Mouse (Mus musculus): Measurements from ENCODE around the gene Slx4.
"Not testable (repeated sequence)": the region's sequence is repeated elsewhere in the genome, so short reads cannot be mapped to it uniquely, and the experiment has no call there.

The Slx4 gene

DNA sequence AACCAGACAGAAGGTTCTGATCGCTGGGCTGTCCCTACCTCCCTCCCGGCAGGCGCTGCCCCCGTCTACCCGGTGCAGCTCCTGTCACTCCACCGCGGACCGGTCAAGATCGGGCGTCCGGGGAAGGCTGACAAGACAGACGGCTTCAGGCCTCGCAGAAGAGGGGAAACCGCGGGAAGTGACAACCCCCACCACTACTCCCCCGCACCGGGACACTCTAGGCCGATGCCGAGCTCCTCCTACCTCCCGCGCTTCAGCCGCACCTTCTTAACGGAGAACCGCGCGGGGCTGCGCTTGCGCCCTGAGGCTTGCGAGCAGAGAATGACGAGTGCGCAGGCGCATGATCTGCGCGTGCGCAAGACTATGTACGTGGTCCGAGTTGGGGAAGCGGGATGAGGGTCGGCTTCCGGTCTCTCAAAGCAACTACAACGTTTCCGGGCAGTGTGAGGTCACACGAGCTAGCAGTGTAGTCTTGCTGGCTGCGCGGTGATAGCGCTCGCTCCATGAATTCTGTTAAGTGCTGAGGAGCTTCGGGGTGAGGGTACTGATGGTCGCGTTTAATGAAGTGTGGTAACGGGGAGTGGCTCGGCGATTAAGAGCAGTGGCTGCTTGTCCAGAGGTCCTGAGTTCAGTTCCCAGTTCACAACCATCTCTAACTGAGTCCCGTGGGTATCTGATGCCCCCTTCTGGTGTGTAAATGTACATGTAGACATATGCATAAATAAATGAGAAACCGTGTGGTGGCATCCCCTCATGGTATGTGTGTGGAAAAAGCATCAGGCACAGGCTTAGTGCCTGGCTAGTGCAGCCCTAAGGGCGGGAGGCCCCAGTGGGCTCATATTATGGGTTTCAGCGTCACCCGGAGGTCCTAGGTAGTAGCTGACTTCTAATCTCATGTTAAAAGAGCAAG is at the start of gene Slx4:
Slx4 (minus strand) TSS at position 282 of the 910 bp plus-strand sequence.
- DNase-seq (ENCODE audit: low spot score in 2 of 2) = peak; percentile 90 to 92

DNA sequence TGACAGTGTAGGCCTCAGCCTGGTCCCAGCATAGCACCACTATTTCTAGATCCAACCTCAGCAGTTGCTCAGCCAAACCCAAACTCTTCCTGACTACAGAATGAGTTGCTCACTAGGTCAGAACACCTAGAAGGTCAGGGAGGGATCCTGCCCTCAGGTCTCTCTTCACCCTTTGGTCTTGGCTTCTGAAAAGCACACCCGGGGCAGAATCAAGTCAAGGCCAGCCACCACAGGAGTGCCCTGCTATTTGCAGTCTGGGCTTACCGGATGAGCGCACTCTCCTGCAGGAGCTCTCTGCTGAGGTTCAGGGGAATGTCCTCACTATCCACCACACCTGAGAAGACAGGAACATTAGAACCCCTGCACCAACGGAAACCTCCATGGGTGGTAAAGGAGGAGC is 49.0 kb upstream of the Slx4 start:
- no peak for DNase-seq (ENCODE audit: low spot score in 2 of 2)

DNA sequence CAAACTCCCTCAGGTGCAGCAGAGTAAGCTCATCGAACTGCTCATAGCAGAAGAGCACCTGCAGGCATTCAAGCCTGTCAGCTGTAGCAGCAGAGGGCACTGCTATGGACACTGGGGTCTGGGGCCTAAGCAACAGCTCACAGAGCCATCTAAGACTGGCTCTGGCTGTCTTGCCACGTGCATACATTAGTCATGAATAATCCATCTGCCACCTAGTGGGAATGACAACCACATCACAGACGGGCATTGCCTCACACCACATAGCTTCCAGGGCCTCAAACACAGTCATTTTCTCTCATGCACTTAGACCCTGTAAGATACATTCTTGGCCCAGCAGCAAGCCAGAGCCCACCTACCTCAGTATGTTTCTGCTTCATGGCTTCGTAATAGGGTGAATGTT is 42.0 kb upstream of the Slx4 start:
- no peak for DNase-seq (ENCODE audit: low spot score in 2 of 2)

DNA sequence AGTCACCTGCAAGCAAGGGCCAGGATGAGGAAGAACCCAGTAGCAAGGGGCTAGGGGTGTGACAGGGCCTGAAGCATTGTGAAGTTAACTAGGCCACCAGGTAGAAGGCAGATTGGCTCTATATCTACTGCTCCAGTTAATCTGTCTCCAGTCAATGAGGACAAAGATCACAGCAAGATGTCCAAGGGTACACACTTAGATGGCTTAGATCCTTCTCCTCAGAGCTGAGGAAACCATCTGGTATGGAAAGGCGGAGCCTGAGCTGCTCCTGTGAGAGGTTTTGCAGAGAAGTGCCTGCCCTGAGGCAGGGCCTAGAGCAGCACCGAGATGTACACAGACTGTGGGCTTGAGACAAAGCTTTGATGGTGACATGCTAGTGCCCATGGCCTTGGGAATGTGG is 40.5 kb upstream of the Slx4 start:
- no peak for DNase-seq (ENCODE audit: low spot score in 2 of 2)

DNA sequence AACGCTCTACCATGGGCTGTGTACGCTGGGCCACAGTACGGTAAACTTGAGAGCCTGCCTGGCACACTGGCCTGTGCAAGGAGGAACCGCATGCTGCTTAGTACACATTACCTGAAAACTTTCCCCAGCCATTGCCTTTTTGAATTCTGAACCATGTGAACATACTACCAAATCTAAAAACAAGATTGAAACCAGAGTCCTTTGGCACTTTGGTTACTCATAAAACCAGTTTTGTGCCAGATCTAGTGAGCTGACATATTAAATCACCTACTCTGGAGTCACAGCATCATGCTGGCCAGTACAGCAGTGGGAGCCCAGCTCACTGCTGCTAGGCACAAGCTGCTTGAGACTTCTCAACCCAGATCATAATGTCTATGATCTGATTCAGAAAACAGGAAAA is 38.1 kb upstream of the Slx4 start:
- no peak for DNase-seq (ENCODE audit: low spot score in 2 of 2)

DNA sequence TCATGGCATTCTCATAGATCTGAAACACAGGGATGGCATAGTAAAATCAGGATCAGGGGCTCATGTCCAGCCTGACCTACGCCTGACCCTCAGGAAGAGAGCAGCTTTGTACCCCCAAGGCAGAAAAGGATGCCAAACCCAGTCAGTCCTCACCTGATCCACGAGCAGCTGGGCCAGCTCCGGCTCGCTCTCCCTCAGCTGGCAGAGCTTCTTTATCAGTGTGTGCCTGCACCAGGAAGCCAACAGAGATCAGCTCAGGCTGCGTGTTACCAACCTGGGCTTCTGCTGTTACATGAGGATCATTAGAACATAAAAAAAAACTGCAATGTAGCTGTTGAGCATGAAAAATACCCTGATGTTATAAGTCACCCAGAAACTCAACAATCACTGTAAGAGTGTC is 36.6 kb upstream of the Slx4 start:
- no peak for DNase-seq (ENCODE audit: low spot score in 2 of 2)

DNA sequence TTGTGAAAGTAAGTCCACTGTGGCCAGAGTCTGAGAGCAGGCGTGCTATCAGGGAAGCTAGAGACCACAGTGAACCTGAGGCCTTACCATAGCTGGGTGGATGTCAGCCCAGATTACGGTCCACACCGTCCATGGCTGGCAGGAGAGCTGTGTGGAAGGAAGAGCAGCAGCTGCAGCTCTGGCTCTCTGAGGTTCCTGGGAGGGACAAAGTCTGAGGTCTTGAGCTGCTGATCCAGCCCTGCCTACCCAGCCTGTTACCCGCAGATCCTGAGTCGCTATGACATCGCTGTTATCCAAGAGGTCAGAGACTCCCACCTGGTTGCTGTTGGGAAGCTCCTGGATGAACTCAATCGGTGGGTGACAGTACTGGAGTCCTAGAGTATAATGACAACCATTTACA is 34.1 kb upstream of the Slx4 start:
- DNase-seq (ENCODE audit: low spot score in 2 of 2) = no peak

DNA sequence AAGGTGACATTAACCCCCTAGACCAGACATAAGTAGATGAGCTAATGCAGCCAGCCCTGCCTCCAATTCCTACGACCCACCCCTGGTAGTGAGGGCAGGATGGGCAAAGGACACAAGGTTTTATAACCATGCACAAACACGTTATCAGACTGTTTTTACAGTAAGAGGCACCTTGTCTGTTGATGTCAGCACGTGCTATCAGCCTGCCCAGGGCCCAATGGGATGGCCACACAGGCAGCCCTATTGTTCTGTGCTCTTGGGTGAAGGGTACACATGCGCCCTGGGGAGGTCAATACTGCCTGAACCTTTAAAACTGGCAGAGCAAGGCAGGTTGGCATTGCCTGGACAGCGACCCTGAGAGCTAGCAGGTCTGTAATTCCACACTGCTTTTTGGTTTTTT is 33.2 kb upstream of the Slx4 start, which contains the start of gene Dnase1:
Dnase1 (plus strand) TSS at position 136 of the 400 bp plus-strand sequence.
- no peak for DNase-seq (ENCODE audit: low spot score in 2 of 2)

DNA sequence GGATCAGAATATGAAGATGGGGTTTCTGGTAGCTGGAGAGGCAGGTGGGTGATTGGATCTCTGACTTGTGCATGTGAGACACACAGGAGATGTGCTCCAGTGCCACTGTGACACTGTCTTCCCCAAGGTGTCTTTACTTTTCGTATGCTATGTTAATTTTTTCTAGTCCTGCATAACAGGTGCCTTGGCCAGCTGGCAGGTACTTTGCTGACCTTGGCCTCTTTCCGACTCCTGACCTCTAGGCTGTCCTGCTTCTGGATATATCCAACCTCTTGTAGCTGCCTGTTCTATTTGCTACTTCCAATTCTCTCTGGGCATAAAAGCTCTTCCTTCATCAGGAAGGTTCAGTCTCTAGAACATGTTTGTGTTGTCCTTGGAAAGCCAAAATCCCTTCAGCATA is 32.0 kb upstream of the Slx4 start:
- DNase-seq (ENCODE audit: low spot score in 2 of 2) = no peak

DNA sequence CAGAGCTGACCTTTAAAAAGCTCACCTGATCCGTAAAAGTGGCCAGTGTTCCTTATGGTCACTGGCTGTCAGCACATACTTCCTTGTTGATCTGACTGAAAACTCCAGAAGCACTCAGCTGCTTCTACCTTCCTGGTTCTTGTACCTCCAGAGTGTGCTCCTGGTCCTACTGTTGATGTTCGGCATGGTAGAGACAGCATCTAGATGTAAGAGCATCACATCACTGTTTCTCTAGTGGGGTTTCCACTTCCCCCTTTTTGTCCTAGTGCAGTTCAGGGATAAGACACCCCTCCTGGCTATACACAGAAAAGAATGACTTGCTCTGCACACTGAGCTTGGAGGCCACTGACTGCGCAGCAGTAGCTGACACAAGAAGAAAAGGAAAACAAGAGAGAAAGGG is 30.9 kb upstream of the Slx4 start:
- no peak for DNase-seq (ENCODE audit: low spot score in 2 of 2)

DNA sequence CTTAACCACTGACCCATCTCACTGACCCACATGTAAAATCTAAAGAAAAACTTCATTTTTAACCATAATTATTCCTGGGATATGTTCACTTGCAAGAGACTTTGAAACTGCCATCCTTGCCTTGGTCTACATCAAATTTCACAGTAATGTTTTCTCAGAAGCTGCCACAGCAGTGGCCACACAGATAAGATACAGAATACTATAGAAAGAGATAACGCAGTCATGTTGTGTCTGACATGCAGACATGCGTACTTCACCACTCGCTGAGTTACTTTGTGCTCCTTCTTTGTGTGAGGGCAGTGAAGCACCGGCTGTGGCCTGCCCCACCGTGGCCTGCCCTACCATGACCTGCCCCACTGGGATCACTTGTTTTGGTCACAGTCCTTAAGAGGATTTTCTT is 30.4 kb upstream of the Slx4 start:
- DNase-seq (ENCODE audit: low spot score in 2 of 2) = no peak

DNA sequence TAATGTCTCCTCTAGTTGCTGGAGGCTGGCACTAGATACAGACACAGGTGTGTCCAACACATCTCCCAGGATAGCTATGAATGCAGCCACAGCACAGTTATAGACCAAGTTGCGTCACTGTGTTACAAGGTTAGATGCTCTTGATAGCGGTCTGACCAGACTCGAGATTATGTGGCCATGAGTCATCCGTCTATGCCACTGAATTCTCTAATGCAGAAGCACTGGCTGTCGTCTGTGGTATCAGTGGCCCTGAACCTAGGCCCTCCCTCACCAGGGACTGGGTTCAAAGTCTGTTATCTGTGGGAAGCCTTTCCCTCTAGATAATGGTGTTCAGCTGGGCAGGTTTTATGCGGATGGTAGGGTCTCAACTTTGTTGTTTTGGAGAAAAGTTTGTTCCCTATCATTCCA is 28.8 kb upstream of the Slx4 start:
- DNase-seq (ENCODE audit: low spot score in 2 of 2) = no peak

DNA sequence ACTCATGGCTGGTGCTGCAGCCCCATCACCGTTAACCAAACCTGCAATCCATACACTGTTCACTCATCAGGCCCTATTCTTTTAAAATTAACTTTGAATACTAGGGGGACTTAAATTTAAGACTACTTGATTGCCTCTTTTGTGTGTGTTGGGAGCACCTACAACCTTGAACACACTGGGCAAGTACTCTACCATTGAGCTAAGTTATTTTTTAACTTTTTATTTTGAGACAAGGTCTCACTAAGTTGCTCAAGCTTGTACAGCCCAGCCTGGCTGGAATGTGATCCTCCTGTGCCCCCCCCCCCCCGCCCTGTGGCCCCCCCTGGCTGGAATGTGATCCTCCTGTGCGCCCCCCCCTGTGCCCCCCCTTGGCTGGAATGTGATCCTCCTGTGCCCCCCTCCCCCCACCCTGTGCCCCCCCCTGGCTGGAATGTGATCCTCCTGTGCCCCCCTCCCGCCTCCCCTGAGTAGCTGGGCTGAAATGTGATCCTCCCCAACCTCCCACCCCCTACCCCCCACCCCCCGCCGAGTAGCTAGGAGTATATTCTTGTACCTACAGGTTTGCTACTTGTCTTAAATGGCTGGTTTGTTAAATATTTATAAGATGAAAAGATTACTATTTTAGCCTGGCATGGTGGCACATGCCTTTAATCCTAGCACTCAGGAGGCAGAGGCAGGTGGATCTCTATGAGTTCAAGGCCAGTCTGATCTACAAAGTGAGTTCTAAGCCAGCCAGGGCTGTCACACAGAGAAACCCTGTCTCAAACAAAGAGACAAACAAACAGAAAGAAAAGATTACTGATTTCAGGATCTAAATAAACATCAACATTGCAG is 28.1 kb upstream of the Slx4 start:
- DNase-seq (ENCODE audit: low spot score in 2 of 2) = no peak

DNA sequence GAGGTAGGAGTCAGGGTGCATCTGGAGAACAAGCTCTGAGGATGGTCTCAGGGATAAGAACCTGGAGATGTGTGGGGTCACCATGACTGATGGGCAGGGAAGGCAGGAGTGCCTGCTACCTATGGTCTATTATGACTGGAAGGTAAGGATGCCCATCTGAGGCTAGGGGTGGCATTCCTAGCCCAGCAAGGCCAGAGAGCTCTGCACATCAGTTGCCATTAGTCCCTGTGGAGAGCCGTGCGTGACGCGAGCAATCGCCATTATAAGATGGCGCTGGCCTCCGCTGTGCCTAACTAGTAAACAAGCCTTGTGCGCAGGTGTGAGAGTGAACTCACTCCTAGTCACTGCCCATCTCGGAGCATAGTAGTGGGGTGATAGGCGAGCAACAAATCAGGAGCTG is 26.9 kb upstream of the Slx4 start:
- no peak for DNase-seq (ENCODE audit: low spot score in 2 of 2)

DNA sequence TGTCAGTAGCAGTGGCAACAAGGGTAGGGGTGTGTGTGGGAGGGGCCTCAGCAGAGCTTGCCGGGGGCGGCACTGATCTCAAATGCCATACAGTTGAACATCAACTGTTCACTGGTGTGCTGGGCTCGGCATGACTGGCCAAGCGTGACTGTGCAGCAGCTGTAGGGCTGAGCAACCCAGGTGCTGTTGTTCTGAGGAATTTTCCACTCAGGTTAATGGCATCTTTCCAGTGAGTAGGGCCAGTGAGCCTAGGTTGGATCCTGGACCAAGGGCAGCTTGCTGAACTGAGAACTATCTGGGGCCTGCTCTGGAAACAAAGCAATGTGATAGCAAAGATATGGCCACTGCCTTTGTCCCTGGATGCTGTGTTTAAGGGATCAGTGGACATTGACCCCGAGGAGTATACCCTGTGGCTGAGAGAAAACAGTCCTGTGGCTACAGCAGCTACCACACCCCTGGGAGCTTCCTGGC is 25.8 kb upstream of the Slx4 start:
- no peak for DNase-seq (ENCODE audit: low spot score in 2 of 2)

DNA sequence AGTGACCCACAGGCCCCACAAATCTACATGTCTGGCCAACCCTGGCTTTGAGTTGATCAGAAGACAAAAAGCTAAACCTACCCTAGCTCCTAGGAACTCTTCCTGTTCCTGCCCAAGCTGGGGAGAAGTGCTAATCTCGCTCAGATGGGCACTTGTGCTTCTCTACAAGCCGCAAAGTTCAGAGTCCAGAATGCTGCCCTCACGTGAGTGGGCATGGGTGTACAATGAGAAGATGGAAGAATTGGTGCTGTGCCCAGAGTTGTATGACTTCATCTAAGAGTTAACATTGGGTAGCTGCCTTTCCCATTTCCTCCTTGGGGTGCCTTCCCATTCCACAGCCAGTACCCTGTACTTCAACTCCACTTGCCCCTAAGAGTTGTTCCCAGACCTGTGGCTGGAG is 23.6 kb upstream of the Slx4 start:
- no peak for DNase-seq (ENCODE audit: low spot score in 2 of 2)

DNA sequence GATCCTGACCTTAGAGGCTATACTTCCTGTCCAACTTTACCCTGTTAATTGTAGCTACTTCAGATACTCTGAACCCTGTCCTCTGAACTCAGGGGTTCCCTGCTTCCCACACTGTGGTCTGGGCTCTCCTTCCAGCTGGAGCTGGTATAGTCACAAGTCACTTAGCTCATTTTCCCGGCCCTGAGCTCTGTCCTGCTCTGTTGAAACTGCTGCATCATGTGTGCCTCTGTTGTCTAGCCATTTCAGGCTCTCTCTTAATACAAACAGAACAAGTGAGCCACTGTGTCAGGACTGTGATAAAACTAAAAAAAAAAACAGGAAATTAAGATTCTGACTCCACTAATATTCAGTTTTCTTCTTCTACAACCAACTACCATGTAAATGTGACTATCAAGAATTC is 23.1 kb upstream of the Slx4 start:
- DNase-seq (ENCODE audit: low spot score in 2 of 2) = no peak

DNA sequence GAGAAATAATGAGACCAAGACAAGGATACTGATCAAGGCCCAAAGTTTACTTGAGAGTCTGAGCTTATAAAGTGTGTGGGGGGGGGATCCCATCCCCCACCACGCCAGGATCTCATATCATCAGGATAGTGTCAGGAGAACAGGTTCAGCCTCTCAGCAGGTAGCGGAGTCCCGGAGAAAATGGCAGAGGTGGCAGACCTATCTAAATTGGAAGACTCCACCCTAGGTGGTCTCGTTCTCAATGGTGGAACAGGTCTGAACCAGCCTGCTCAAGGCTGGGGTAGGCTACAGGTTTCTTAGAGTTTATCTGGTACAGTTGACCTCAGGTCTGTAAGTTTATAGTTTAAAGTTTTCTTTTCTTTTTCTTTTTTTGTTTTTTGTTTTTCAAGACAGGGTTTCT is 19.1 kb upstream of the Slx4 start:
- no peak for DNase-seq (ENCODE audit: low spot score in 2 of 2)

DNA sequence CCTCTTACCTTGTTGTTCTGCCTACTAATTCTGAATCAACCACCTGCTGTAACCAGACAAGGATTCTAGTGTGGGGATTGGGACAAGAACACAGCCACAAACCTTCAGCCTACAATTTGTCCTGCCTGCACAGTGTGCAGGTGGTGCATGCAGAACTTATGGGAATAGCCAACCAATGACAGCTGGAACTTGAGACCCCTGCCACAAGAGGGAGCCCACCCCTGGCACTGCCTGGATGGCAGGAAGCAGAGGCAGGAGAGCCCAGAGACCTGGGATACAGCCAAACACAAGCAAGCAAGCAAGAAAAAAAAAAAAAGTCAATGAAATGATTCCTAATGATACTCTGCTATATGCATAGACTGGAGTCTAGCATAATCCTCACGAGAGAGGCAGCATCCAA is 17.7 kb upstream of the Slx4 start:
- no peak for DNase-seq (ENCODE audit: low spot score in 2 of 2)

DNA sequence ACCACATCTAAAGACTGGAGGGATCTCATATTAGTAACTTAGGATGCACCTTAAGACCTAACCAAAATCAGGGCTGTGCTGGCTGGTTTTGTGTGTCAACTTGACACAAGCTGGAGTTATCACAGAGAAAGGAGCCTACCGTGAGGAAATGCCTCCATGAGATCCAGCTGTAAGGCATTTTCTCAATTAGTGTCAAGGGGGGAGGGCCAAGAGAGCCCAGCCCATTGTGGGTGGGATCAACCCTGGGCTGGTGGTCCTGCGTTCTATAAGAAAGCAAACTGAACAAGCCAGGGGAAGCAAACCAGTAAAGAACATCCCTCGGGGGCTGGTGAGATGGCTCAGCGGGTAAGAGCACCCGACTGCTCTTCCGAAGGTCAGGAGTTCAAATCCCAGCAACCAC is 13.9 kb upstream of the Slx4 start:
- DNase-seq (ENCODE audit: low spot score in 2 of 2) = not testable (repeated sequence)

DNA sequence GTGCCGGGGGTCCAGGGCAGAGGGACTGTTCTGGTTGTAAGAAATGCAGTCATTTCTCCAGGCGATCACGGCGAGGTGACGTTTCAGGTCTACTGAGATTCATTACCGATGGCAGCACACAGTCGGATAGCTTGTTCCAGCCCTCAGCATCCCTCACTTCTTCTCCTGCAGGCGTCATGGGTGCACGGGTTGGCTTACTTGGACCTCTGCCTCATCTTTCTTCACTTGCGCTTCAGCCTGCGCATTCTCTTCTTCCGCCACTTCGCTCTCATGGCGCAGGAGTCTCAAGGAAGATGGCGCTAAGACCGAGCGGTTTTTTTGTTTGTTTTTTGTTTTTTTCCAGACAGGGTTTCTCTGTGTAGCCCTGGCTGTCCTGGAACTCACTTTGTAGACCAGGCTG is 13.2 kb upstream of the Slx4 start:
- not testable (repeated sequence) for DNase-seq (ENCODE audit: low spot score in 2 of 2)

DNA sequence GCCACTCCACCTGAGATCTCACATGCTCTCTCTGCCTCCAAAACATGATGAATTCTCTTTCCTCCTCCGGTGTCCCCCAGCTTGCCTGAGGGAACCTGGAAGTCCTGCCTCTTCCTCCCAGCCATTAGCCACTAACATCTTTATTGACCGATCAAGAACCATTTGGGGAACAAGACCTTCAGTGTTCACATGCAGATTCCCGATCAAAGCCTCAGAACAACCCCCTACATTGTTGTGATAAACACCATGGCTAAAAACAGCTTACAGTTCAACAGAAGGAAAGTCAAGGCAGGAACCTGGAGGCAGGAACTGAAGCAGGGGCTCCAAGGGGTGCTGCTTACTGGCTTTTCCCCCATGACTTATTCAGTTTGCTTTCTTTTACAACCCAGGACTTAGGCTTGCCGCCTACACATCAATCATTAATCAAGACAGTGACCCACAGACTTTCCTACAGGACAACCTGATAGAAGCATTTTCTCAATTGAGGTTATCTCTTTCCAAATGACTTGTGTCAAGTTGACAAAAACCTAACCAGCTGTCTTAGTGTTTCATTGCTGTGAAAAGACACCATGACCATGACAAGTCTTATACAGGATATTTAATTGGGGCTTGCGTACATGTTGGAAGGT is 10.6 kb upstream of the Slx4 start:
- DNase-seq (ENCODE audit: low spot score in 2 of 2) = no peak

All from spleen, postnatal 14 days (tissue).